Mouse (Mus musculus) MEL (cell line): ENCODE measurements around the gene Senp7. TPM values are rescaled to one million over a fixed set of nuclear protein-coding genes. Genes with fewer than 3 reads are reported as not detected.

Experiments used
- DNase-seq: peaks from one replicate; pipeline ENCODE4 v3.0.0; 2011; ENCODE audit warnings: low read depth, low spot score
- H3K27ac ChIP-seq: 2 replicates; pipeline ENCODE4 v1.5.1; 2012; ENCODE audit warnings: low read depth, mild to moderate bottlenecking, control low read depth, low read length, moderate library complexity; ENCODE audit not compliant: control insufficient read depth
- H3K27me3 ChIP-seq, 2 experiments: fragments of 150-350 bp in 1 of 2; sonication (generic) in 1 of 2; 2 replicates each; pipeline ENCODE4 v1.6.1; 2012; ENCODE audit warnings: low read length in 2 of 2, mild to moderate bottlenecking in 2 of 2, improper control_type of control experiment in 1 of 2, moderate library complexity in 1 of 2; ENCODE audit not compliant: insufficient read depth in 2 of 2, control insufficient read depth in 1 of 2
- H3K36me3 ChIP-seq, 2 experiments: 2 replicates each; pipeline ENCODE4 v1.6.1; 2012 to 2014; ENCODE audit warnings: low read length in 2 of 2, improper control_type of control experiment in 1 of 2, inconsistent platforms in 1 of 2, mild to moderate bottlenecking in 1 of 2; ENCODE audit not compliant: insufficient read depth in 2 of 2, control insufficient read depth in 1 of 2
- H3K4me1 ChIP-seq, 2 experiments: fragments of 150-350 bp in 1 of 2; sonication (generic) in 1 of 2; 2 replicates each; pipeline ENCODE4 v1.6.1; 2012; ENCODE audit warnings: low read length in 2 of 2, improper control_type of control experiment in 1 of 2, mild to moderate bottlenecking in 1 of 2; ENCODE audit not compliant: insufficient read depth in 2 of 2, control insufficient read depth in 1 of 2
- H3K4me3 ChIP-seq, 2 experiments: fragments of 150-350 bp in 1 of 2; sonication (generic) in 1 of 2; 2 replicates each; pipeline ENCODE4 v1.5.1; 2012; ENCODE audit warnings: low read depth in 2 of 2, low read length in 2 of 2, mild to moderate bottlenecking in 2 of 2, moderate library complexity in 2 of 2, control low read depth in 1 of 2, improper control_type of control experiment in 1 of 2; ENCODE audit not compliant: control insufficient read depth in 1 of 2, insufficient read depth in 1 of 2
- H3K79me2 ChIP-seq: 2 replicates; pipeline ENCODE4 v1.6.1; 2012; ENCODE audit warnings: mild to moderate bottlenecking, low read length, moderate library complexity; ENCODE audit not compliant: control insufficient read depth, poor library complexity, insufficient read depth
- H3K9ac ChIP-seq: 2 replicates; pipeline ENCODE4 v1.6.1; 2012; ENCODE audit warnings: low read depth, mild to moderate bottlenecking, control low read depth, low read length, moderate library complexity; ENCODE audit not compliant: control insufficient read depth, poor library complexity, severe bottlenecking
- H3K9me3 ChIP-seq: fragments of 150-350 bp; sonication (generic); replicated peaks from 2 replicates; pipeline ENCODE4 v1.6.1; 2012; ENCODE audit warnings: mild to moderate bottlenecking, low read length, improper control_type of control experiment, moderate library complexity; ENCODE audit not compliant: insufficient read depth
- CHD2 ChIP-seq: IDR thresholded peaks from 2 replicates; pipeline ENCODE4 v1.6.1; 2011; ENCODE audit warnings: low read length, improper control_type of control experiment
- CTCF ChIP-seq, 3 experiments: IDR thresholded peaks in 2 of 3; conservative IDR thresholded peaks in 1 of 3; 2 replicates each; pipeline ENCODE4 v1.5.1; 2011 to 2012; ENCODE audit warnings: low read length in 3 of 3, low read depth in 2 of 3, mild to moderate bottlenecking in 2 of 3, improper control_type of control experiment in 1 of 3, inconsistent platforms in 1 of 3, mixed read lengths in 1 of 3, moderate library complexity in 1 of 3; ENCODE audit not compliant: control insufficient read depth in 1 of 3, insufficient read depth in 1 of 3, poor library complexity in 1 of 3, severe bottlenecking in 1 of 3
- E2F4 ChIP-seq: IDR thresholded peaks from 2 replicates; pipeline ENCODE4 v1.6.1; 2011; ENCODE audit warnings: low read depth, low read length, improper control_type of control experiment, borderline replicate concordance
- GABPA ChIP-seq: IDR thresholded peaks from 2 replicates; pipeline ENCODE4 v1.6.1; 2012; ENCODE audit warnings: low read depth, mild to moderate bottlenecking, inconsistent platforms, low read length, improper control_type of control experiment, moderate library complexity
- GATA1 ChIP-seq: IDR thresholded peaks from 2 replicates; pipeline ENCODE4 v1.6.1; 2011; ENCODE audit warnings: low read depth, low read length, improper control_type of control experiment
- HCFC1 ChIP-seq: IDR thresholded peaks from 2 replicates; pipeline ENCODE4 v1.6.1; 2012; ENCODE audit warnings: low read depth, mild to moderate bottlenecking, inconsistent platforms, low read length, improper control_type of control experiment, moderate library complexity
- JUND ChIP-seq: IDR thresholded peaks from 2 replicates; pipeline ENCODE4 v1.6.1; 2011; ENCODE audit warnings: low read depth, mild to moderate bottlenecking, improper control_type of control experiment, low read length
- KAT2A ChIP-seq: conservative IDR thresholded peaks from 2 replicates; pipeline ENCODE4 v1.6.1; 2012; ENCODE audit warnings: low read depth, low read length, improper control_type of control experiment, inconsistent platforms
- MAFK ChIP-seq: IDR thresholded peaks from 2 replicates; pipeline ENCODE4 v1.6.1; 2011; ENCODE audit warnings: low read depth, mild to moderate bottlenecking, low read length, improper control_type of control experiment, borderline replicate concordance
- MEF2A ChIP-seq: IDR thresholded peaks from 2 replicates; pipeline ENCODE4 v1.6.1; 2014; ENCODE audit warnings: low read depth, mild to moderate bottlenecking, inconsistent platforms, low read length, improper control_type of control experiment; ENCODE audit not compliant: poor library complexity, insufficient replicate concordance, severe bottlenecking; ENCODE audit errors: extremely low read depth
- MXI1 ChIP-seq: IDR thresholded peaks from 2 replicates; pipeline ENCODE4 v1.6.1; 2011; ENCODE audit warnings: mild to moderate bottlenecking, low read depth, low read length, improper control_type of control experiment
- MYB ChIP-seq: IDR thresholded peaks from 2 replicates; pipeline ENCODE4 v1.6.1; 2011; ENCODE audit warnings: mild to moderate bottlenecking, low read depth, low read length, improper control_type of control experiment
- NELFE ChIP-seq: IDR thresholded peaks from 2 replicates; pipeline ENCODE4 v1.6.1; 2011; ENCODE audit warnings: low read depth, low read length, improper control_type of control experiment
- NRF1 ChIP-seq: IDR thresholded peaks from 2 replicates; pipeline ENCODE4 v1.6.1; 2014; ENCODE audit warnings: low read depth, mild to moderate bottlenecking, inconsistent platforms, low read length, improper control_type of control experiment, moderate library complexity; ENCODE audit not compliant: poor library complexity, insufficient read depth, severe bottlenecking
- POLR2A ChIP-seq, 2 experiments: IDR thresholded peaks; 2 replicates each; pipeline ENCODE4 v1.6.1; 2011 to 2012; ENCODE audit warnings: low read length in 2 of 2, mild to moderate bottlenecking in 2 of 2, control low read depth in 1 of 2, improper control_type of control experiment in 1 of 2, low read depth in 1 of 2, moderate library complexity in 1 of 2; ENCODE audit not compliant: control insufficient read depth in 1 of 2, insufficient read depth in 1 of 2, poor library complexity in 1 of 2
- RAD21 ChIP-seq: IDR thresholded peaks from 2 replicates; pipeline ENCODE4 v1.6.1; 2011; ENCODE audit warnings: mild to moderate bottlenecking, low read depth, low read length, improper control_type of control experiment
- SIN3A ChIP-seq: IDR thresholded peaks from 2 replicates; pipeline ENCODE4 v1.6.1; 2012; ENCODE audit warnings: low read length, improper control_type of control experiment, inconsistent platforms
- SMC3 ChIP-seq: IDR thresholded peaks from 2 replicates; pipeline ENCODE4 v1.6.1; 2011; ENCODE audit warnings: low read depth, low read length, improper control_type of control experiment
- TBP ChIP-seq: IDR thresholded peaks from 2 replicates; pipeline ENCODE4 v1.8.0; 2011; ENCODE audit warnings: low read depth, low read length, improper control_type of control experiment
- USF1 ChIP-seq: IDR thresholded peaks from 2 replicates; pipeline ENCODE4 v1.6.1; 2014; ENCODE audit warnings: low read depth, mild to moderate bottlenecking, inconsistent platforms, low read length, improper control_type of control experiment, moderate library complexity
- ZC3H11A ChIP-seq: IDR thresholded peaks from 2 replicates; pipeline ENCODE4 v1.6.1; 2012; ENCODE audit warnings: low read depth, mild to moderate bottlenecking, inconsistent platforms, low read length, improper control_type of control experiment
- ZMIZ1 ChIP-seq: IDR thresholded peaks from 2 replicates; pipeline ENCODE4 v1.6.1; 2012; ENCODE audit warnings: low read depth, mild to moderate bottlenecking, inconsistent platforms, low read length, improper control_type of control experiment, moderate library complexity
- ZNF384 ChIP-seq: IDR thresholded peaks from 2 replicates; pipeline ENCODE4 v1.6.1; 2012; ENCODE audit warnings: low read depth, mild to moderate bottlenecking, inconsistent platforms, low read length, improper control_type of control experiment
- polyA plus RNA-seq, 2 experiments: library from polyadenylated mRNA; stranded (reverse) in 1 of 2; unstranded in 1 of 2; fragments of >175 nt in 1 of 2; fragments of >200 nt in 1 of 2; gene quantifications; 2 replicates each; pipeline versions ENCODE4 v1.2.1 to v1.2.4; 2012; ENCODE audit warnings: low replicate concordance in 2 of 2, low read depth in 1 of 2; ENCODE audit not compliant: insufficient read length in 2 of 2, insufficient read depth in 1 of 2, missing spikeins in 1 of 2
- total RNA-seq: library from RNA; depleted of rRNA; stranded (reverse); fragments of 300-350 nt; gene quantifications from 2 replicates; pipeline ENCODE4 v1.2.3, GENCODE M21; 2012

The Senp7 gene
- total and polyA plus RNA-seq, 3 experiments, result 7.7 to 15.0 TPM; not detected in 1

DNA sequence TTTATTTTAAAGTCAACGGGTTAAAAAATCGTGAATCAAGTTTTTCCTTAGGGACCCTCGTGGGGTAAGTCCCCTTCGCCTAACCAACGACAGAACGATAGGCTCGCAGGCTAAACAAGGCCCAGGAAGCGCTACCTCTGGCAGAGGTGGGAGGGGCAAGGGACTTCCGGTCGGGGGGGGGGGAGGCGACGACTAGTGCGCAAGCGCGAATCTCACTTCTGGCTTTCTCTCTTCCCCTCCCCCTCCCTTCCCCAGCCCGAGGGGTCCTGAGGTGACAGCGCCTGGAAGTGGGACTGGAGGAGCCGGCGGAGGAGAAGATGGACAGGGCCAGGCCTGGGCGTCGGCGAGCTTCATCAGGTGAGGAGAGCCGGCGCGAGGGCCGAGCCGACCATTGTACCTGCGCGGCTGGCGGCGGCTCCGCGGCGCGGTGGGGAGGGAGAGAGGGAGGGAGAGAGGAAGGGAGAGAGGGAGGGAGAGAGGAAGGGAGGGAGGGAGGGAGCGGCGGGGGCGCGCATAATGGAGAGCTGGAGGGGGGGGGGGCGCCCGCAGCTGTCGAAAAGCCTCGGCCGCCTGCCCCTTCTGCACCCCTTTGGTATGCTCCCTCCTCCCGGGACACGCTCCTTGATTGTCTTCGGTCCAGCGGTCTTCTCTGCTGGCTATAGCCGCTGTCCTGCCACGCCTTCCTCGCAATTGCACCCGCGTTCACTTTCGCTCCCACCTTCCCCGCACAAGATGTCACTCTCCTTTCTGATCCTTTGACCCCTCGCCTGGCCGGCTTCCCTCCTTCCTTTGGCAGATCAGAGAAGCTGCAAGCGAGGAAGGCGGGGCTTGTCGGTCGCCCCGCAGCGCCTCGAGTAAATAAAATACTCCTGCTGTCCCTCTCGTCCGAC lies 27.3 kb downstream of the Senp7 start (continued):
- TF ChIP-seq NELFE (peak; percentile 40; the same call in 1 of the 2 replicates), ZC3H11A (no peak), TBP (no peak), HCFC1 (peak; percentile 82), MYB (no peak), POLR2A (IDR thresholded peaks at IDR 0.05; ENCODE audit: control insufficient read depth in 1 of 2, insufficient read depth in 1 of 2, low read depth in 1 of 2, low read length in 2 of 2, poor library complexity in 1 of 2) (peak; percentile 35 to 71; a peak in 3 of 4 replicates), NRF1 (peak; percentile 70), JUND (no peak), KAT2A (no peak; the same call in 1 of the 2 replicates), GABPA (no peak), E2F4 (no peak), ZMIZ1 (no peak; the same call in none of the 2 replicates), MAFK (no peak), CTCF (IDR thresholded peaks at IDR 0.05 in 2 of 3, conservative IDR thresholded peaks at IDR 0.05 in 1 of 3; ENCODE audit: control insufficient read depth in 1 of 3, insufficient read depth in 1 of 3, low read depth in 2 of 3, low read length in 3 of 3, poor library complexity in 1 of 3, severe bottlenecking in 1 of 3) (no peak), SMC3 (no peak), MXI1 (peak; percentile 60), ZNF384 (no peak), MEF2A (no peak), GATA1 (no peak), USF1 (no peak), RAD21 (no peak), CHD2 (peak; percentile 53)

DNA sequence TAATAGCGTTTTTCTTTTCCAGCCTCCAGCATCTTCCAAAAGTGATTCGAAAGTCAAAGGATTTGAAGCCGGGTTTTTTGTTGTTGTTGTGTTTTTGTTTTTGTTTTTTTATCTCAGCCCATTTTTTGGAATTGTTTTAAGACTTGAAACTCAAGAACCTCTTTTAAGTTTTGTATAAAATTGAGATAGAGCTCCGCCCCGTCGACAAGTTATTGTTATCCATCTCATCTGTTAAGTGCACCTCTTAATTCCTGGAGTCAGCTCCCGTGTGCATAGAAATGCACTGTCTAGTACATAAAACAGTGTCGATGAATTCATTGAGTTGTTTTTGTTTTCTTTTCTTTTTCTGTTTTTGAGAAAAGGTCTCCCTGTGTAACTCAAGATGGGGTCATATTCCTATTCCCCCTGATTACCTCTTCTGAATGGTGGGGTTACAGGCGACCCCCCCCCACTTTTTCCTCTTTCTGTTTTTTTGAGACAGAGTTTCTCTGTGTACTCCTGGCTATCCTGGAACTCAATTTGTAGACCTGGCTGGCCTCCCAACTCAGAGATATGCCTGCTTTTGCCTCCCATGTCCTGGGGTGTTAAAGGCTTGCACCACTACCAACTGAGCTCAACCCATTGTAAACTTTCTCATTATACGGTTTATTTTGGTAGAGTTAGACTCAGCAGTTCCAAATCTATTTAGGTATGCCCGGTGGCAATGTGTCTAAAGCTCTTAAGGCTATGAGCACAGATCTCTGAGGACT lies 28.2 kb downstream of the Senp7 start:
- Histone ChIP-seq H3K4me1 (peaks cover 16 to 34% of the 10 kb centered on the region in 2 experiments), H3K9me3 (no peaks in the 10 kb centered on the region), H3K9ac (peak overlapping the region; percentile 98), H3K4me3 (peak overlapping the region; percentile 75 to 90), H3K27ac (peak overlapping the region; percentile 83), H3K27me3 (no peaks in the 10 kb centered on the region), H3K36me3 (peaks cover 0 to 32% of the 10 kb centered on the region in 2 experiments; a peak in 2 of 4 replicates), H3K79me2 (peaks cover 9% of the 10 kb centered on the region)
- TF ChIP-seq HCFC1, result 0 out of 2 replicates have a peak, but pooled peaks have one; percentile 2
- TF ChIP-seq POLR2A (IDR thresholded peaks at IDR 0.05; ENCODE audit: control insufficient read depth in 1 of 2, insufficient read depth in 1 of 2, low read depth in 1 of 2, low read length in 2 of 2, poor library complexity in 1 of 2), result no peak
- TF ChIP-seq SIN3A, result peak; percentile 70
- peak; percentile 70 for DNase-seq
